Mouse (Mus musculus) thymus, postnatal 4 days (tissue): ENCODE measurements at regions not wholly inside any gene's neighbourhood (a gene's known extent, or its start where the extent isn't known, plus 50 kb on each side); places are given as distances from the start of the nearest gene placed in this dataset.

Experiments used
- DNase-seq: peaks from one replicate; pipeline ENCODE4 v3.0.0; 2021

GRCm38 (mm10) chr10:122515698-122516097, 67.4 kb downstream of the Avpr1a start:
- no peak for DNase-seq

GRCm38 (mm10) chr10:122519274-122519790, 71.0 kb downstream of the Avpr1a start:
- DNase-seq = no peak

- no peak for DNase-seq
Observed at GRCm38 (mm10) chr10:122519981-122520380, 71.7 kb downstream of the Avpr1a start.

- DNase-seq = no peak
Observed at GRCm38 (mm10) chr10:122522631-122523030, 74.3 kb downstream of the Avpr1a start.

GRCm38 (mm10) chr10:122525360-122525759, 77.1 kb downstream of the Avpr1a start:
- no peak for DNase-seq

- DNase-seq = no peak
Observed at GRCm38 (mm10) chr10:122525807-122526206, 77.5 kb downstream of the Avpr1a start.

GRCm38 (mm10) chr10:122528222-122528621, 79.9 kb downstream of the Avpr1a start:
- no peak for DNase-seq

GRCm38 (mm10) chr10:122528973-122529703, 80.8 kb downstream of the Avpr1a start:
- DNase-seq = peak; percentile 20

GRCm38 (mm10) chr10:122534714-122535113, 86.4 kb downstream of the Avpr1a start:
- no peak for DNase-seq

- no peak for DNase-seq
Observed at GRCm38 (mm10) chr10:122535137-122535536, 86.8 kb downstream of the Avpr1a start.

- no peak for DNase-seq
Observed at GRCm38 (mm10) chr10:122539655-122540054, 91.4 kb downstream of the Avpr1a start.

GRCm38 (mm10) chr10:122542573-122542972, 94.3 kb downstream of the Avpr1a start:
- DNase-seq = no peak

- peak; percentile 90 for DNase-seq
Observed at GRCm38 (mm10) chr10:122544096-122544720, 95.9 kb downstream of the Avpr1a start.

GRCm38 (mm10) chr10:122545029-122545428, 96.7 kb downstream of the Avpr1a start:
- DNase-seq = no peak

- DNase-seq = no peak
Observed at GRCm38 (mm10) chr10:122551586-122551985, 103.3 kb downstream of the Avpr1a start.

GRCm38 (mm10) chr10:122553124-122553822, 105.0 kb downstream of the Avpr1a start:
- peak; percentile 71 for DNase-seq

GRCm38 (mm10) chr10:122553851-122554250, 105.6 kb downstream of the Avpr1a start:
- DNase-seq = no peak

- no peak for DNase-seq
Observed at GRCm38 (mm10) chr10:122558660-122559059, 110.4 kb downstream of the Avpr1a start.

GRCm38 (mm10) chr10:122560001-122560695, 111.8 kb downstream of the Avpr1a start:
- no peak for DNase-seq

GRCm38 (mm10) chr10:122561924-122562323, 113.6 kb downstream of the Avpr1a start:
- no peak for DNase-seq

GRCm38 (mm10) chr10:122562542-122562941, 114.2 kb downstream of the Avpr1a start:
- no peak for DNase-seq

- DNase-seq = no peak
Observed at GRCm38 (mm10) chr10:122563973-122564372, 114.6 kb upstream of the Ppm1h start.

GRCm38 (mm10) chr10:122564473-122564872, 114.1 kb upstream of the Ppm1h start:
- DNase-seq = no peak
